Mouse (Mus musculus) olfactory bulb, adult 2 months (tissue): Measurements from ENCODE around the gene Negr1.

Source experiments
- CTCF ChIP-seq: fragments of 200-500 bp; IDR thresholded peaks from 2 replicates; pipeline ENCODE4 v1.5.1; 2012; ENCODE audit warnings: low read depth, mild to moderate bottlenecking, low read length, moderate library complexity; ENCODE audit not compliant: insufficient read depth
- POLR2A ChIP-seq: fragments of 200-500 bp; IDR thresholded peaks from 2 replicates; pipeline ENCODE4 v1.6.1; 2012; ENCODE audit warnings: mild to moderate bottlenecking, low read depth, low read length, moderate library complexity; ENCODE audit not compliant: insufficient read depth

DNA sequence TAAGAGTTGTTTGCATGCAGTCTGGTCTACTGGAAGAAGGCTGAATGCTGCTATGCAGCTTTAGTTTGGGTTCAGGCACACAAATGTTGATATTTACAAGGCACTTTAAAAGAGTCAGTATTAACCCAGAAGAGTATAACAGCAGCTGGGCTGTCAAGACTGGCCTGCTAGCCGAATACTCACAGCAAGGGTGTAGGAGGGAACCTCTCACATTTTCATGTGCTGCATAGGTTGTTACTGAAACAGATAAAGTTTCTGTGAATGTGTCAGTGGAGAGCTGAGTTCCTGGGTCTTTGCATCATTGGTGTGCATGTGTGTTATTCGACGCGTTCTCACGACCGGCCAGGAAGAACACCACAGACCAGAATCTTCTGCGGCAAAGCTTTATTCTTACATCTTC is 237.6 kb downstream of the Negr1 start:
- no peak for TF ChIP-seq CTCF
- TF ChIP-seq POLR2A, result no peak
